Mouse (Mus musculus): ENCODE results near the gene Elovl2. TPM values are rescaled to one million over a fixed set of nuclear protein-coding genes. Genes with fewer than 3 reads are reported as not detected.
"Not testable (repeated sequence)": the region's sequence is repeated elsewhere in the genome, so short reads cannot be mapped to it uniquely, and the experiment has no call there.

Elovl2 gene
- total RNA-seq, 1 experiment = 3.7 TPM

DNA sequence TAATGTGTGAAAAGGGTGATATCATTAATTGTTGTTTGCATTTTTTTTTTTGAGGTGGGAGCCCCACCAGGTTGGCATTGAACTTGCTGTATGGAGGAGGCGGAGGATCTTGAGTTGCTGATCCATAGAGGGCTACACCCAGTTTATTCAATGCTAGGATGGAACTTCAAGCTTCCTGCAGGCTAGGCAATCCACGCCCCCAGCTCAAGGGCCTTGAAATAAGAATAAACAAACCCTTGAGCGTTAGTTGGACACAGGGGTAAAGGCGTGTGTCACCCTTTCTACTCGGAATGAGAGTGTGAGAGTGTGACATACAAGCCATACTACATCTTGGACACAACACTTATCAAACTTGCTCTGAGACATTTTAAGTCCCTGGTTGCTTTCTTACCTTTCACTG, 31.5 kb upstream of the Elovl2 start:
- no peak for DNase-seq (ENCODE audit: low read depth, low spot score)
- Histone ChIP-seq H3K36me3 (ENCODE audit: control insufficient read depth, insufficient read depth, low read length, poor library complexity, severe bottlenecking) (no peaks in the 10 kb centered on the region), H3K27ac (ENCODE audit: insufficient read depth, low read depth, low read length, poor library complexity, severe bottlenecking) (no peak overlapping the region), H3K9me3 (ENCODE audit: control insufficient read depth, insufficient read depth, low read depth, low read length) (no peaks in the 10 kb centered on the region), H3K9ac (ENCODE audit: insufficient read depth, low read depth, low read length, poor library complexity, severe bottlenecking) (no peak overlapping the region), H3K4me3 (ENCODE audit: insufficient read depth in 1 of 2, low read depth in 1 of 2, low read length in 2 of 2, poor library complexity in 1 of 2, severe bottlenecking in 1 of 2) (no peak overlapping the region), H3K4me1 (ENCODE audit: control insufficient read depth in 2 of 2, insufficient read depth in 2 of 2, low read length in 2 of 2, poor library complexity in 1 of 2) (peaks cover 2 to 3% of the 10 kb centered on the region in 2 experiments; a peak in 2 of 4 replicates)
- TF ChIP-seq HCFC1 (IDR thresholded peaks at IDR 0.05; ENCODE audit: borderline replicate concordance, insufficient read depth, low read length) (no peak), ZNF384 (IDR thresholded peaks at IDR 0.05; ENCODE audit: low read depth, low read length) (no peak), MAFK (IDR thresholded peaks at IDR 0.05; ENCODE audit: insufficient read depth, low read depth, low read length) (no peak), CHD2 (IDR thresholded peaks at IDR 0.05; ENCODE audit: low read depth, low read length) (no peak), ZC3H11A (IDR thresholded peaks at IDR 0.05; ENCODE audit: borderline replicate concordance, low read depth, low read length) (no peak)
- in situ Hi-C loops (cut with MboI; ENCODE audit: low sequenced_read_pairs in 2 of 2, unreplicated experiment in 2 of 2) = no loop called here

DNA sequence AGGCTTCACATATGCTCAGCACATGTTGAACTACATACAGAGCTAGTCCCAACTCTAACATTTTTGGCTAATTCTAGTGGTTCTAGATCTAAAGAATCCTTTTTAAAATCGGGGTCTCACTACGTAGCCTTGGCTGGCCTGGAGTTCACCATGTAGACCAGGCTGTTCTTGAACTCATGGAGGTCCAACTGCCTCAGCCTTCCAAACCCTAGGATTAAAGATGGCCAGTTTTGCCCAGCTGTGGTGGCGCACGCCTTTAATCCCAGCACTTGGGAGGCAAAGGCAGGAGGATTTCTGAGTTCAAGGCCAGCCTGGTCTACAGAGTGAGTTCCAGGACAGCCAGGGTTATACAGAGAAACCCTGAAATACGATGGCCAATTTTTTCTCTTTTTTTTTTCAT, 31.0 kb upstream of the Elovl2 start:
- in situ Hi-C loops (cut with MboI; ENCODE audit: low sequenced_read_pairs in 2 of 2, unreplicated experiment in 2 of 2); H3K9ac ChIP-seq (ENCODE audit: insufficient read depth, low read depth, low read length, poor library complexity, severe bottlenecking); H3K36me3 ChIP-seq (ENCODE audit: control insufficient read depth, insufficient read depth, low read length, poor library complexity, severe bottlenecking); H3K4me1 ChIP-seq (ENCODE audit: control insufficient read depth in 2 of 2, insufficient read depth in 2 of 2, low read length in 2 of 2, poor library complexity in 1 of 2); H3K27ac ChIP-seq (ENCODE audit: insufficient read depth, low read depth, low read length, poor library complexity, severe bottlenecking); H3K9me3 ChIP-seq (ENCODE audit: control insufficient read depth, insufficient read depth, low read depth, low read length); DNase-seq (ENCODE audit: low read depth, low spot score): not testable (repeated sequence)
- H3K4me3 ChIP-seq (ENCODE audit: insufficient read depth in 1 of 2, low read depth in 1 of 2, low read length in 2 of 2, poor library complexity in 1 of 2, severe bottlenecking in 1 of 2) = 0 out of 4 replicates have a peak overlapping the region, but pooled peaks of 1 of the 2 experiments have one; percentile 87

DNA sequence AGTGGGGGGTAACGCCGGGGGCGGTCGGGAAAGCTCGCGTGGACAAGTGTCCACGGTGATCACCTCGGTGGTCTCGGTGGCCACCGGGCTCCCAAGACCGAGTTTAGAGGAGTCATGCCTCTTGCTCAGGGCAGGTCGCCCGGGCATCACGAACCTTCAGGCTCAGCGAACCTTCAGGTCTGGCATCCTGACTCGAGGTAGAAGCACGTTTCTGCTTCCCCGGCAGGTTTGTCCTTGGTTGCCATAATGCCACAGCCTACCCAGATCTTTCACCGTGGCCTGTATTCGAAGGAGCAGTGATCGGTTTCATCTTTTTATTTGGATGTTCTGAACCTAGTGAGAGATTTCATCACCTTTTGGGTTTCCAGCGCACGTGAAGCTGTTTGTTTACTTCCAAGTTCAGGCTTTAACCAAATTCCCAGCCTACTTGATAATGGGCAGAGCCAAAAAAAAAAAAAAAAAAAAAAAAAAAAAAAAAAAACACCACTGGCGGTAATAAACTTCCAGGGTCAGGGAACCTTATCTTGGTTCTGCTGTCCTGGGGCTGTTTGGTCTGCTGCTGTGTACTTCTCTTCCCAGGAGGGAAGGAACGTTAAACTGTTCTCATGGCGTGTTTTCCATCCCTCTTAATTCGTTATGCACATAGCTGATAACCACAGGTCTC, 30.2 kb upstream of the Elovl2 start:
- TF ChIP-seq ZNF384 (IDR thresholded peaks at IDR 0.05; ENCODE audit: low read depth, low read length) = peak; percentile 94
- no peak for TF ChIP-seq CHD2 (IDR thresholded peaks at IDR 0.05; ENCODE audit: low read depth, low read length)
- Histone ChIP-seq H3K27ac (ENCODE audit: insufficient read depth, low read depth, low read length, poor library complexity, severe bottlenecking) (0 out of 2 replicates have a peak overlapping the region, but pooled peaks have one; percentile 29), H3K36me3 (ENCODE audit: control insufficient read depth, insufficient read depth, low read length, poor library complexity, severe bottlenecking) (no peaks in the 10 kb centered on the region), H3K4me1 (ENCODE audit: control insufficient read depth in 2 of 2, insufficient read depth in 2 of 2, low read length in 2 of 2, poor library complexity in 1 of 2) (peaks cover 2 to 3% of the 10 kb centered on the region in 2 experiments; a peak in 2 of 4 replicates), H3K9me3 (ENCODE audit: control insufficient read depth, insufficient read depth, low read depth, low read length) (no peaks in the 10 kb centered on the region), H3K4me3 (ENCODE audit: insufficient read depth in 1 of 2, low read depth in 1 of 2, low read length in 2 of 2, poor library complexity in 1 of 2, severe bottlenecking in 1 of 2) (peak overlapping the region; percentile 87 to 92), H3K9ac (ENCODE audit: insufficient read depth, low read depth, low read length, poor library complexity, severe bottlenecking) (peak overlapping the region; percentile 88)
- in situ Hi-C loops (cut with MboI; ENCODE audit: low sequenced_read_pairs in 2 of 2, unreplicated experiment in 2 of 2) = no loop called here
- DNase-seq (ENCODE audit: low read depth, low spot score) = no peak

DNA sequence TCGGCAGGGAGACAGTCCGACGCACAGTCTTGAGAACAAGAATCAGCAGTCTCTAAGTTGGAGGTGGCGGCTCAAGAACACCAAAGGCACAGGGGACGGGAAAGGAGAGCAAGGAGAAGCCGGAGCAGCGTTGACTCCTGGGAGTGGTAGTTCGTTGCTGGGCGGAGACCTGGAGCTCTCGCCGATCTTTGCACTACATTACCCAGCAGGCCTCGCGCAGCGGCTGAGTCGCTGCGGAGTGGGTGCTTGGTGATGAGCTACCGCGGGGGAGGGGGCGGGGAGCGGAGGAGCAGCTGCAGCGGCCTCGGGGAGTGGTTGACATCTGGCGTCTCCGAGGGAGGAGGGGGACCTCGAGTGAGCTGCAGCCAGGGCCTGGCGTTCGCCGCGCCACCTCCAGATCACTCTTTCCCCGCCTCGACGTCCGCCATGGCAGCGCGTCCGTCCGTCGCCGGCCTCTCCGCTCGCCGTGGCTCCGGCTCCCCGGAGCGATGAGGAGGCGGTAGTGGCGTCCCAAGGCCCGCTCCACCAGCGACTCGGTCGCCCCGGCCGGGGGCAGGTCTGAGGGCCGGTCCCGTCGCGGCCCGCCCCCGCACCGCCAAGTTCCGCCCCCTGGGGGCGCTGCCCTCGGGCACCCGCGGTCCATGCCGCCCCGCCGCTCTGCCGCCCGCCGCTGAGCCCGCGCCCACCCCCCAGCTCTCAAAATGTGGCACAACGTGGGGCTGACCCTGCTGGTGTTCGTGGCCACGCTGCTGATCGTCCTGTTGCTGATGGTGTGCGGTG, 29.5 kb upstream of the Elovl2 start, which contains the start of gene Smim13:
Gene Smim13 (plus strand): TSS at position 307 of the 780 bp plus-strand sequence.
- peak; percentile 95 for DNase-seq (ENCODE audit: low read depth, low spot score)

More for the DNA sequence above, 29.5 kb upstream of the Elovl2 start, which contains the start of gene Smim13:
- Histone ChIP-seq H3K9ac (ENCODE audit: insufficient read depth, low read depth, low read length, poor library complexity, severe bottlenecking) (peak within 1 kb of the TSS; percentile 88), H3K27ac (ENCODE audit: insufficient read depth, low read depth, low read length, poor library complexity, severe bottlenecking) (0 out of 2 replicates have a peak within 1 kb of the TSS, but pooled peaks have one; percentile 29), H3K36me3 (ENCODE audit: control insufficient read depth, insufficient read depth, low read length, poor library complexity, severe bottlenecking) (no peaks in the 10 kb centered on the region), H3K4me3 (ENCODE audit: insufficient read depth in 1 of 2, low read depth in 1 of 2, low read length in 2 of 2, poor library complexity in 1 of 2, severe bottlenecking in 1 of 2) (peak within 1 kb of the TSS; percentile 87 to 92), H3K4me1 (ENCODE audit: control insufficient read depth in 2 of 2, insufficient read depth in 2 of 2, low read length in 2 of 2, poor library complexity in 1 of 2) (peaks cover 2 to 3% of the 10 kb centered on the region in 2 experiments; a peak in 2 of 4 replicates), H3K9me3 (ENCODE audit: control insufficient read depth, insufficient read depth, low read depth, low read length) (no peaks in the 10 kb centered on the region)
- peak; percentile 99 for TF ChIP-seq HCFC1 (IDR thresholded peaks at IDR 0.05; ENCODE audit: borderline replicate concordance, insufficient read depth, low read length)
- TF ChIP-seq ZNF384 (IDR thresholded peaks at IDR 0.05; ENCODE audit: low read depth, low read length) = no peak
- no peak for TF ChIP-seq ZC3H11A (IDR thresholded peaks at IDR 0.05; ENCODE audit: borderline replicate concordance, low read depth, low read length)
- TF ChIP-seq CHD2 (IDR thresholded peaks at IDR 0.05; ENCODE audit: low read depth, low read length) = no peak
- TF ChIP-seq MAFK (IDR thresholded peaks at IDR 0.05; ENCODE audit: insufficient read depth, low read depth, low read length) = no peak
- in situ Hi-C loops (cut with MboI; ENCODE audit: low sequenced_read_pairs in 2 of 2, unreplicated experiment in 2 of 2) = loop anchor here in 1 of 2 experiments (25.0 kb wide), 2 partner anchors 162 to 412 kb away; partner anchors contain the start of gene Mak
